Mouse (Mus musculus) E14TG2a.4 (cell line): ENCODE measurements around the gene Acin1.

Experiments
- CTCF ChIP-seq: conservative IDR thresholded peaks from 2 replicates; pipeline ENCODE4 v1.5.1; 2014; ENCODE audit warnings: low read length
- NANOG ChIP-seq: IDR thresholded peaks from 2 replicates; pipeline ENCODE4 v1.6.1; 2014; ENCODE audit warnings: borderline replicate concordance, low read length, mixed read lengths

GRCm38 (mm10) chr14:54643011-54643410 lies 43.7 kb downstream of the Acin1 start:
- TF ChIP-seq CTCF (no peak), NANOG (no peak)
